Mouse (Mus musculus): ENCODE data around the gene Tmed5. TPM values are rescaled to one million over a fixed set of nuclear protein-coding genes. Genes with fewer than 3 reads are reported as not detected.

The Tmed5 gene
- total RNA-seq, 2 experiments from 2014 or later = 13.2 to 29.3 TPM

DNA sequence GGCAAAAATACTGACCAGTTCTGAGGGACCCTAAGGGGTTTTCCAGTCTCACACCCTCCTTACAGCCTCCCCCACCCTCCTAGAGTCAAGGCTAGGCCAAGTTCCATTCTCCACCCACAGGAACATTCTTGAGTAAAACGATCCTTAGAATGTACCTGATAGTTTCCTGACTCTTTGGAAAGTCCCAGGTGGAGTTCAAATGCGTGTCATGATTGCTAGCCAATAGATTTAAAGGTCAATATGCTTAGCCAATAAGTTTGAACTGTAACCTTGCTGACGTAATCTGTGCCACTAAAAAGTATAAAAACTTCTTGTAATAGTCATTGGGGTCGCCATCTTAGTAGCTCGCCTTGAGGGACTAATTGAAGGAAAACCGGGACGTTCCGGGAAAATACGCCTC, 72.0 kb downstream of the Tmed5 start:
- no peak for ATAC-seq (replicated peaks; ENCODE audit: low FRiP score, poor library complexity, severe bottlenecking)

Other genes starting within 250 kb of the Tmed5 start
- 117 and 187 TPM in 2 replicates for gene Rpl5, start 232.1 kb downstream of the Tmed5 start, total RNA-seq (2015; ENCODE audit: low replicate concordance)
- 70.6 and 101 TPM in 2 replicates for gene Rpl5, start 232.1 kb downstream of the Tmed5 start, total RNA-seq (2017; ENCODE audit: low replicate concordance)
- 34.4 and 36.8 TPM in 2 replicates for gene Fam69a, start 145.5 kb downstream of the Tmed5 start, total RNA-seq (2015; ENCODE audit: low replicate concordance)
- gene Fam69a, start 145.5 kb downstream of the Tmed5 start, total RNA-seq (2017; ENCODE audit: low replicate concordance) = 10.4 and 26.4 TPM in 2 replicates
- 26.4 and 49.7 TPM in 2 replicates for gene Mtf2, start 66.9 kb downstream of the Tmed5 start, total RNA-seq (2015; ENCODE audit: low replicate concordance)
- gene Mtf2, start 66.9 kb downstream of the Tmed5 start, total RNA-seq (2017; ENCODE audit: low replicate concordance) = 15.4 and 48.0 TPM in 2 replicates
- gene Ccdc18, start 255 bp upstream of the Tmed5 start, total RNA-seq (2015; ENCODE audit: low replicate concordance) = 45.3 and 53.3 TPM in 2 replicates
- 53.3 and 93.4 TPM in 2 replicates for gene Ccdc18, start 255 bp upstream of the Tmed5 start, total RNA-seq (2017; ENCODE audit: low replicate concordance)
- 40.7 and 42.2 TPM in 2 replicates for gene Dr1, start 136.3 kb upstream of the Tmed5 start, total RNA-seq (2015; ENCODE audit: low replicate concordance)
- 23.1 and 27.9 TPM in 2 replicates for gene Dr1, start 136.3 kb upstream of the Tmed5 start, total RNA-seq (2017; ENCODE audit: low replicate concordance)
- 2.5 and 3.2 TPM in 2 replicates for gene Pigg, start 180.0 kb upstream of the Tmed5 start, total RNA-seq (2015; ENCODE audit: low replicate concordance)
- 2.7 and 4.5 TPM in 2 replicates for gene Pigg, start 180.0 kb upstream of the Tmed5 start, total RNA-seq (2017; ENCODE audit: low replicate concordance)
- 0.72 TPM in 1 of 2 replicates, not detected in the other for gene Gm42517, start 235.3 kb upstream of the Tmed5 start, total RNA-seq (2015; ENCODE audit: low replicate concordance)
- gene Gm42517, start 235.3 kb upstream of the Tmed5 start, total RNA-seq (2017; ENCODE audit: low replicate concordance) = not detected in 2 replicates

Data from erythroid progenitor cell, adult 5-6 weeks (primary cell).